Mouse (Mus musculus) left cerebral cortex, adult 9 months (tissue): ENCODE measurements at regions not wholly inside any gene's neighbourhood (a gene's known extent, or its start where the extent isn't known, plus 50 kb on each side); places are given as distances from the start of the nearest gene placed in this dataset.
A peak's percentile ranks its signal among the peaks of the same experiment; 100 is the strongest.
"Not testable (repeated sequence)": the region's sequence is repeated elsewhere in the genome, so short reads cannot be mapped to it uniquely, and the experiment has no call there.

Experiments used
- DNase-seq, 2 experiments: peaks; one replicate each; pipeline ENCODE4 v3.0.0; 2022; ENCODE audit warnings: low spot score in 2 of 2

- not testable (repeated sequence) for DNase-seq
Measured at GRCm38 (mm10) chr15:19242962-19243361, 424.2 kb downstream of the Cdh10 start.

GRCm38 (mm10) chr15:19247489-19247888 lies 428.7 kb downstream of the Cdh10 start:
- no peak for DNase-seq

GRCm38 (mm10) chr15:19275968-19276826 lies 457.4 kb downstream of the Cdh10 start:
- peak in 1 of 2 experiments; percentile 43 for DNase-seq

GRCm38 (mm10) chr15:19316380-19316779 lies 497.6 kb downstream of the Cdh10 start:
- DNase-seq = no peak

- no peak for DNase-seq
Measured at GRCm38 (mm10) chr15:19356322-19356721, 537.6 kb downstream of the Cdh10 start.

GRCm38 (mm10) chr15:19360650-19361049 lies 541.9 kb downstream of the Cdh10 start:
- DNase-seq = peak in 1 of 2 experiments; percentile 53

GRCm38 (mm10) chr15:19389951-19390350 lies 571.2 kb downstream of the Cdh10 start:
- no peak for DNase-seq

GRCm38 (mm10) chr15:19391250-19391982 lies 572.7 kb downstream of the Cdh10 start:
- DNase-seq = no peak

- DNase-seq = no peak
Measured at GRCm38 (mm10) chr15:19395681-19396080, 576.9 kb downstream of the Cdh10 start.
